Comparison of ENCODE assay signal across 10 mouse cellular contexts in the genomic region with DNA sequence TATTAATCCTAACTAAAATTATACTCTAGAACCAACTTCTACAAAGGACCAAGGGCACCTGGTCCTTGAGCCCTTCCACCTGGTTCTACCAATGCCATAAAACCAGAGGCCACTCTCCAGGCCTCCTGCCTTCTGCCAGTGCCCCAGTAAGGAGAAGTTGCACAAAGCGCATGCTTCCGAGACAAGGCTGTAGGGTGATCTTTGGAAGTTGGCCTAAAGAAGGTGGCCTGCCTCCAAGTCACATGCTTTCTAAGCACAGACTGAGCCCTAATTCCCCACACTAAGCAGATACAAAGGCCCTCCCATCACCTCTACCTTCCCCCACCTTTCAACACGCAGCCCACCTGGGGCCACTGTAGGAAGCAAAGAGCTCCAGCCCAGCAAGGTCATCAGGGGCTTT. TPM values are rescaled to one million over a fixed set of nuclear protein-coding genes. Genes with fewer than 3 reads are reported as not detected.
DNase-seq lines count a peak whose midpoint lies in the region; ATAC-seq and TF ChIP-seq lines count a peak whose summit lies in the region.
"Had no signal": no experiment of that assay in that cellular context is flagged by ENCODE, and none has a peak within 500 bp of the region (broad histone marks: within the 10 kb centered on the region; RNA-seq: fewer than 3 reads in every experiment).

No protein-coding gene starts in this region.

- no peak overlapping the region for H3K9ac ChIP-seq in hindbrain, embryonic 12.5 days
- H3K9ac ChIP-seq: liver, embryonic 14.5 days had no signal

- peak overlapping the region; percentile 68 for H3K27ac ChIP-seq in layer of hippocampus, adult 2 months
- H3K27ac ChIP-seq in hindbrain, embryonic 12.5 days, result no peak overlapping the region
- H3K27ac ChIP-seq: liver, embryonic 14.5 days had no signal

- H3K4me3 ChIP-seq in layer of hippocampus, adult 2 months, result no peak overlapping the region
- no peak overlapping the region for H3K4me3 ChIP-seq in hindbrain, embryonic 12.5 days

- H3K4me2 ChIP-seq in hindbrain, embryonic 12.5 days (replicated peaks), result no peak overlapping the region

- peaks cover 7% of the 10 kb centered on the region for H3K36me3 ChIP-seq in hindbrain, embryonic 12.5 days

- no peak; the same call in 1 of the 2 replicates for ATAC-seq in frontal cortex, adult (ENCODE audit: low TSS enrichment)
- ATAC-seq in CD4-positive, CD25-positive, alpha-beta regulatory T cell, adult 4 months, result no peak
- ATAC-seq in hindbrain, embryonic 12.5 days (ENCODE audit: low FRiP score), result no peak

- H3K27me3 ChIP-seq in hindbrain, embryonic 12.5 days, result no peaks in the 10 kb centered on the region

- no peak for DNase-seq in layer of hippocampus, adult 2 months (ENCODE audit: low spot score in 2 of 2)
- DNase-seq in layer of hippocampus, postnatal 10 days (ENCODE audit: low spot score in 2 of 2), result no peak
- peak; percentile 38 for DNase-seq in adrenal gland, postnatal 25 days
- DNase-seq in heart, postnatal 4 days, result peak; percentile 68
- DNase-seq in lung, postnatal 36 days, result peak; percentile 67

- no peaks in the 10 kb centered on the region for H3K9me3 ChIP-seq in hindbrain, embryonic 12.5 days (replicated peaks)
- H3K9me3 ChIP-seq: G1E had no signal

- H3K4me1 ChIP-seq in hindbrain, embryonic 12.5 days, result peaks cover 5% of the 10 kb centered on the region; the same call in 1 of the 2 replicates

- WGBS in hindbrain, embryonic 12.5 days, result 87% methylated on average over 3 of the region's 3 CpGs

- no peak for TF ChIP-seq CTCF in layer of hippocampus, adult 2 months (conservative IDR thresholded peaks at IDR 0.05)

RNA-seq across cellular contexts. Expression of gene Tbc1d14, which starts 17.8 kb away (rescaled TPM):
- 100 to 1,000 TPM; 101 to 105 TPM for total RNA-seq in layer of hippocampus, adult 2 months (2021)
- total RNA-seq in layer of hippocampus, postnatal 10 days (2021), result 10 to 100 TPM; 90.1 to 92.7 TPM
- 31.5 and 42.4 TPM in 2 replicates for total RNA-seq in adrenal gland, postnatal 25 days (2021)
- total RNA-seq in heart, postnatal 4 days (2021), result 10 to 100 TPM; 20.6 to 22.6 TPM
- polyA plus RNA-seq in CD4-positive, CD25-positive, alpha-beta regulatory T cell, adult 4 months (2017; shearing (Covaris generic)), result 10 to 100 TPM; 58.5 to 95.0 TPM
- 56.2 and 57.4 TPM in 2 replicates for polyA plus RNA-seq in hindbrain, embryonic 12.5 days (2016; fragmentation: Nextera tagmentation; extraction: Ambion mirVana)

Comparison
In these comparisons a context has a peak if more than half of its experiments do, and no peak if none do; other contexts are left out.
1. DNase-seq: peak in adrenal gland, postnatal 25 days (single experiment), heart, postnatal 4 days (single experiment) and lung, postnatal 36 days (single experiment); none in layer of hippocampus, adult 2 months (0 of 2) and layer of hippocampus, postnatal 10 days (0 of 2).